Mouse (Mus musculus) ES-Bruce4 (cell line): ENCODE measurements around the gene Olfr1329.
"Not testable (repeated sequence)": the region's sequence is repeated elsewhere in the genome, so short reads cannot be mapped to it uniquely, and the experiment has no call there.

Experiments
- EP300 ChIP-seq: IDR thresholded peaks from 2 replicates; pipeline ENCODE4 v1.6.1; 2011; ENCODE audit warnings: low read depth, low read length; ENCODE audit not compliant: insufficient read depth
- POLR2A ChIP-seq: IDR thresholded peaks from one replicate; pipeline ENCODE4 v1.8.1; 2011; ENCODE audit warnings: low read length; ENCODE audit not compliant: insufficient read depth

GRCm38 (mm10) chr4:118931326-118931725 lies 14.1 kb upstream of the Olfr1329 start:
- TF ChIP-seq POLR2A, EP300: not testable (repeated sequence)
